ENCODE assay signal across 18 mouse cellular contexts in the genomic region with DNA sequence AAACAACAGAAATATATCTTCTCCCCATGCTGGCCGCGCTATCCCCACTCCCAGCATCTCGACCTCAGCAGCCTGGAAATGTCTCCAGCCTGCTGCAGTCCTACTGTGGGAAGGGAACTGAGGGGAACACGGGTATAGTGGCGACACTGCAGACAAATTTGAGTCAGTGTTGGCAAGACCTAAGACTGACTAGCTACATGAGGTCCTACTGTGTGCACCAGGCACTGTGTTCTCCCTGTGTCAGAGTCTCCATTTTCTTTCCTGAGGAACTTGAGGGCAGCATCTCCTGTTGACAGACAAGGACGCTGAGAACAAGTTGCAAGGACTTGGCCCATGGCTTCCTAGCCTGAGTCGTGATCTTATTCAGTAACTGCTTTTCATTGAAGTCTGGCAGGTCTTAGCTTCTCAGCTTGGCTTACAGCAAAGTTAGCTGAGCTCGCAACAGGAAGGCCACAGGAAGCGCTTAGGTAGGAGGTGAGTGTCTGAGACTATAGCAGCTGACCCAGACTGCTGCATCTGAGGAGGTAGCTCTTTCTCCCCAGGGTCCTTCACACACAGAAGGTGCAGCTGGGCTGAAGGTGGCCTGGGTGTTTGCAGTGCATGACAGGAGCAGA. TPM values are rescaled to one million over a fixed set of nuclear protein-coding genes. Genes with fewer than 3 reads are reported as not detected.
DNase-seq lines count a peak whose midpoint lies in the region; ATAC-seq and TF ChIP-seq lines count a peak whose summit lies in the region.
"Had no signal": no experiment of that assay in that cellular context is flagged by ENCODE, and none has a peak within 500 bp of the region (broad histone marks: within the 10 kb centered on the region; RNA-seq: fewer than 3 reads in every experiment).

No protein-coding gene starts in this region.

- 93% methylated on average over 9 of the region's 9 CpGs for WGBS in midbrain, embryonic 11.5 days
- 92% methylated on average over 9 of the region's 9 CpGs for WGBS in midbrain, embryonic 16.5 days
- 88% methylated on average over 9 of the region's 9 CpGs for WGBS in forebrain, embryonic 15.5 days

- no peak overlapping the region for H3K27ac ChIP-seq in midbrain, embryonic 11.5 days (ENCODE audit: low read depth, low read length)
- no peak overlapping the region for H3K27ac ChIP-seq in midbrain, embryonic 16.5 days (ENCODE audit: low read length)
- H3K27ac ChIP-seq in CH12.LX (ENCODE audit: insufficient read depth, low read depth): no peak overlapping the region
- H3K27ac ChIP-seq in forebrain, embryonic 15.5 days (replicated peaks): no peak overlapping the region
- H3K27ac ChIP-seq: heart, adult 2 months; limb, embryonic 12.5 days; liver, embryonic 12.5 days had no signal

- no peaks in the 10 kb centered on the region for H3K4me1 ChIP-seq in midbrain, embryonic 11.5 days (ENCODE audit: control insufficient read depth, insufficient read depth, low read length)
- 0 out of 2 replicates have a peak, but pooled peaks cover 3% of the 10 kb centered on the region for H3K4me1 ChIP-seq in midbrain, embryonic 16.5 days (ENCODE audit: control insufficient read depth, insufficient read depth, low read length)
- H3K4me1 ChIP-seq in CH12.LX (ENCODE audit: control insufficient read depth in 1 of 2, insufficient read depth in 2 of 2): no peaks in the 10 kb centered on the region
- H3K4me1 ChIP-seq in forebrain, embryonic 15.5 days: peaks cover 18% of the 10 kb centered on the region
- H3K4me1 ChIP-seq: limb, embryonic 12.5 days had no signal

- no peak for DNase-seq in midbrain, embryonic 11.5 days (ENCODE audit: low spot score, missing footprints)
- peak; percentile 56 for DNase-seq in CD4-positive, CD25-positive, alpha-beta regulatory T cell, adult 2 months (ENCODE audit: low read depth, low spot score)
- no peak for DNase-seq in CH12.LX (ENCODE audit: extremely low read depth)
- no peak for DNase-seq in frontal cortex, postnatal 14 days (ENCODE audit: low spot score in 2 of 2)
- DNase-seq: cerebellum, adult 9-10 months; forebrain, postnatal 0 days; heart, adult 2 months; heart, postnatal 4 days; kidney, adult 9 months; lung, adult 2 months; lung, postnatal 36 days; right cerebral cortex, postnatal 14 days had no signal

- no peak for TF ChIP-seq EP300 in CH12.LX (IDR thresholded peaks at IDR 0.05; ENCODE audit: low read length)

- dilution Hi-C loops in CH12.LX (cut with MboI; ENCODE audit: extremely low pct_ligation_motif_present, extremely low pct_unique_long_range_greater_than_20kb, low sequenced_read_pairs): no loop called here

- peaks cover 29% of the 10 kb centered on the region for H3K36me3 ChIP-seq in midbrain, embryonic 11.5 days (ENCODE audit: control insufficient read depth, insufficient read depth, low read length)
- peaks cover 16% of the 10 kb centered on the region for H3K36me3 ChIP-seq in midbrain, embryonic 16.5 days (ENCODE audit: control insufficient read depth, insufficient read depth, low read length)
- peaks cover 75 to 96% of the 10 kb centered on the region in 2 experiments for H3K36me3 ChIP-seq in CH12.LX (replicated peaks in 1 of 2; ENCODE audit: control insufficient read depth in 1 of 2, insufficient read depth in 1 of 2, low read length in 1 of 2)
- H3K36me3 ChIP-seq in forebrain, embryonic 15.5 days: peaks cover 67% of the 10 kb centered on the region

- ATAC-seq in midbrain, embryonic 11.5 days (ENCODE audit: low FRiP score): 0 out of 2 replicates have a peak, but pooled peaks have one; percentile 35
- ATAC-seq in midbrain, embryonic 16.5 days: no peak
- ATAC-seq in megakaryocyte, adult 5-6 weeks (ENCODE audit: poor library complexity, severe bottlenecking): 0 out of 2 replicates have a peak, but pooled peaks have one; percentile 13
- ATAC-seq in granulocyte monocyte progenitor cell, adult 5-6 weeks (replicated peaks; ENCODE audit: poor library complexity, severe bottlenecking): no peak
- ATAC-seq in forebrain, embryonic 15.5 days (replicated peaks): no peak
- ATAC-seq: forebrain, postnatal 0 days; liver, embryonic 12.5 days had no signal

- TF ChIP-seq POLR2A in CH12.LX (IDR thresholded peaks at IDR 0.05; ENCODE audit: low read depth, low read length): no peak

- TF ChIP-seq RAD21 in CH12.LX (IDR thresholded peaks at IDR 0.05; ENCODE audit: low read depth, low read length): no peak

- no peaks in the 10 kb centered on the region for H3K79me2 ChIP-seq in CH12.LX (replicated peaks; ENCODE audit: control insufficient read depth, extremely low read depth, insufficient read depth, poor library complexity, severe bottlenecking)

- H3K4me3 ChIP-seq in midbrain, embryonic 11.5 days (ENCODE audit: low read depth, low read length): no peak overlapping the region
- H3K4me3 ChIP-seq in midbrain, embryonic 16.5 days (ENCODE audit: low read depth, low read length): no peak overlapping the region
- H3K4me3 ChIP-seq in CH12.LX (replicated peaks in 1 of 3; ENCODE audit: low read depth in 2 of 3, low read length in 2 of 3, poor library complexity in 1 of 3): no peak overlapping the region
- no peak overlapping the region for H3K4me3 ChIP-seq in forebrain, embryonic 15.5 days
- H3K4me3 ChIP-seq: heart, adult 2 months; limb, embryonic 12.5 days; liver, embryonic 12.5 days had no signal

- no peak overlapping the region for H3K9ac ChIP-seq in midbrain, embryonic 11.5 days (ENCODE audit: low read length)
- H3K9ac ChIP-seq in midbrain, embryonic 16.5 days (ENCODE audit: low read depth, low read length): no peak overlapping the region
- no peak overlapping the region for H3K9ac ChIP-seq in CH12.LX (ENCODE audit: insufficient read depth, low read depth)
- no peak overlapping the region for H3K9ac ChIP-seq in forebrain, embryonic 15.5 days (replicated peaks)
- H3K9ac ChIP-seq: forebrain, postnatal 0 days; limb, embryonic 12.5 days; liver, embryonic 12.5 days had no signal

- H3K4me2 ChIP-seq in midbrain, embryonic 11.5 days: no peak overlapping the region
- H3K4me2 ChIP-seq in midbrain, embryonic 16.5 days (ENCODE audit: low read length): no peak overlapping the region
- no peak overlapping the region for H3K4me2 ChIP-seq in CH12.LX (ENCODE audit: insufficient read depth, low read depth, poor library complexity, severe bottlenecking)
- no peak overlapping the region for H3K4me2 ChIP-seq in forebrain, embryonic 15.5 days (replicated peaks)
- H3K4me2 ChIP-seq: limb, embryonic 12.5 days; liver, embryonic 12.5 days had no signal

- no peak for TF ChIP-seq CTCF in CH12.LX (conservative IDR thresholded peaks at IDR 0.05 in 1 of 2, IDR thresholded peaks at IDR 0.05 in 1 of 2; ENCODE audit: low read depth in 2 of 2, low read length in 2 of 2)

- H3K27me3 ChIP-seq in midbrain, embryonic 11.5 days (ENCODE audit: control insufficient read depth, insufficient read depth, low read length): no peaks in the 10 kb centered on the region
- no peaks in the 10 kb centered on the region for H3K27me3 ChIP-seq in midbrain, embryonic 16.5 days (ENCODE audit: control insufficient read depth, insufficient read depth, low read depth, low read length)
- no peaks in the 10 kb centered on the region for H3K27me3 ChIP-seq in CH12.LX (replicated peaks)
- no peaks in the 10 kb centered on the region for H3K27me3 ChIP-seq in forebrain, embryonic 15.5 days
- H3K27me3 ChIP-seq: limb, embryonic 12.5 days; liver, embryonic 12.5 days had no signal

- H3K9me3 ChIP-seq in midbrain, embryonic 11.5 days (ENCODE audit: control insufficient read depth, low read length): no peaks in the 10 kb centered on the region
- no peaks in the 10 kb centered on the region for H3K9me3 ChIP-seq in midbrain, embryonic 16.5 days (replicated peaks; ENCODE audit: control insufficient read depth, low read length, poor library complexity, severe bottlenecking)
- H3K9me3 ChIP-seq in CH12.LX (replicated peaks; ENCODE audit: low read length): peaks cover 4% of the 10 kb centered on the region
- H3K9me3 ChIP-seq in forebrain, embryonic 15.5 days: no peaks in the 10 kb centered on the region
- H3K9me3 ChIP-seq: limb, embryonic 12.5 days; liver, embryonic 12.5 days had no signal

- in situ Hi-C loops in CH12.LX (cut with MboI; ENCODE audit: low pct_ligation_motif_present, low pct_unique_long_range_greater_than_20kb, low sequenced_read_pairs): no loop called here

TF ChIP-seq in CH12.LX, 34 proteins besides CTCF, POLR2A, EP300 and RAD21:
- TF ChIP-seq ZKSCAN1 (IDR thresholded peaks at IDR 0.05; ENCODE audit: borderline replicate concordance, low read depth, low read length): peak; percentile 70
- TF ChIP-seq SIN3A (IDR thresholded peaks at IDR 0.05; ENCODE audit: low read length): no peak
- no peak for TF ChIP-seq JUND (conservative IDR thresholded peaks at IDR 0.05; ENCODE audit: low read depth, low read length)
- no peak for TF ChIP-seq ELF1 (IDR thresholded peaks at IDR 0.05; ENCODE audit: low read depth, low read length)

RNA-seq across cellular contexts. Expression of a gene that starts 26.1 kb away (rescaled TPM):
- 0.53 and 0.57 TPM in 2 replicates for polyA plus RNA-seq in midbrain, embryonic 11.5 days (2014; fragmentation: Nextera tagmentation; extraction: Ambion mirVana)
- polyA plus RNA-seq in midbrain, embryonic 16.5 days (2015; fragmentation: Nextera tagmentation; extraction: Ambion mirVana): 0.36 and 0.42 TPM in 2 replicates
- total RNA-seq in CH12.LX (2012; rRNA removed): 1.5 and 1.6 TPM in 2 replicates
- total RNA-seq in CH12.LX (2014; rRNA removed): 1.4 and 1.7 TPM in 2 replicates
- 3.5 and 4.0 TPM in 2 replicates for polyA plus RNA-seq in CH12.LX (2012; ENCODE audit: insufficient read length, low read depth)
- total RNA-seq in megakaryocyte, adult 5-6 weeks (2015): 0.25 and 2.7 TPM in 2 replicates
- total RNA-seq in megakaryocyte, adult 5-6 weeks (2017): 1.8 and 3.6 TPM in 2 replicates
- total RNA-seq in granulocyte monocyte progenitor cell, adult 5-6 weeks (2014; fragmentation: Nextera tagmentation): 2.5 and 3.7 TPM in 2 replicates
- total RNA-seq in granulocyte monocyte progenitor cell, adult 5-6 weeks (2017): 2.2 and 2.6 TPM in 2 replicates
- 0.22 and 0.51 TPM in 2 replicates for polyA plus RNA-seq in forebrain, embryonic 15.5 days (2015; fragmentation: Nextera tagmentation; extraction: Ambion mirVana)

RNA-seq across cellular contexts. Expression of a gene that starts 58.8 kb away (rescaled TPM):
- polyA plus RNA-seq in midbrain, embryonic 11.5 days (2014; fragmentation: Nextera tagmentation; extraction: Ambion mirVana): 189 and 195 TPM in 2 replicates
- polyA plus RNA-seq in midbrain, embryonic 16.5 days (2015; fragmentation: Nextera tagmentation; extraction: Ambion mirVana): 101 and 115 TPM in 2 replicates
- total RNA-seq in CH12.LX (2012; rRNA removed): 92.1 and 106 TPM in 2 replicates
- 133 and 147 TPM in 2 replicates for total RNA-seq in CH12.LX (2014; rRNA removed)
- polyA plus RNA-seq in CH12.LX (2012; ENCODE audit: insufficient read length, low read depth): 254 and 256 TPM in 2 replicates
- total RNA-seq in megakaryocyte, adult 5-6 weeks (2015): 26.2 and 29.6 TPM in 2 replicates
- 59.5 and 73.9 TPM in 2 replicates for total RNA-seq in megakaryocyte, adult 5-6 weeks (2017)
- 59.2 and 69.7 TPM in 2 replicates for total RNA-seq in granulocyte monocyte progenitor cell, adult 5-6 weeks (2014; fragmentation: Nextera tagmentation)
- total RNA-seq in granulocyte monocyte progenitor cell, adult 5-6 weeks (2017): 85.1 and 91.5 TPM in 2 replicates
- polyA plus RNA-seq in forebrain, embryonic 15.5 days (2015; fragmentation: Nextera tagmentation; extraction: Ambion mirVana): 172 and 174 TPM in 2 replicates

Comparison
In these comparisons a context has a peak if more than half of its experiments do, and no peak if none do; other contexts are left out.
1. ATAC-seq: peak in midbrain, embryonic 11.5 days (single experiment) and megakaryocyte, adult 5-6 weeks (single experiment); none in midbrain, embryonic 16.5 days (single experiment), granulocyte monocyte progenitor cell, adult 5-6 weeks (single experiment) and forebrain, embryonic 15.5 days (single experiment).